12 mouse cellular contexts compared by ENCODE assay signal in genomic region chr14:30291389-30292134, GRCm38 (mm10).
DNase-seq lines count a peak whose midpoint lies in the region; ATAC-seq lines count a peak whose summit lies in the region.
"Had no signal": no experiment of that assay in that cellular context is flagged by ENCODE, and none has a peak within 500 bp of the region (broad histone marks: within the 10 kb centered on the region; RNA-seq: fewer than 3 reads in every experiment).

No protein-coding gene starts in this region.

- H3K27me3 ChIP-seq in intestine, embryonic 14.5 days (replicated peaks; ENCODE audit: control insufficient read depth, insufficient read depth, low read length) = no peaks in the 10 kb centered on the region
- no peaks in the 10 kb centered on the region for H3K27me3 ChIP-seq in intestine, embryonic 16.5 days (replicated peaks; ENCODE audit: control insufficient read depth, insufficient read depth, low read length)

- no peaks in the 10 kb centered on the region for H3K36me3 ChIP-seq in intestine, embryonic 14.5 days (ENCODE audit: control insufficient read depth, insufficient read depth, low read length)
- H3K36me3 ChIP-seq in intestine, embryonic 16.5 days (ENCODE audit: control insufficient read depth, insufficient read depth, low read length) = no peaks in the 10 kb centered on the region

- WGBS in intestine, embryonic 14.5 days = 56% methylated on average over 9 of the region's 9 CpGs
- 51% methylated on average over 9 of the region's 9 CpGs for WGBS in intestine, embryonic 16.5 days

- H3K4me1 ChIP-seq in intestine, embryonic 14.5 days (replicated peaks; ENCODE audit: control insufficient read depth, insufficient read depth, low read length) = peaks cover 11% of the 10 kb centered on the region; the same call in 1 of the 2 replicates
- H3K4me1 ChIP-seq in intestine, embryonic 16.5 days (ENCODE audit: control insufficient read depth, insufficient read depth, low read length) = no peaks in the 10 kb centered on the region

- no peaks in the 10 kb centered on the region for H3K9me3 ChIP-seq in intestine, embryonic 14.5 days (ENCODE audit: control insufficient read depth, low read length)
- no peaks in the 10 kb centered on the region for H3K9me3 ChIP-seq in intestine, embryonic 16.5 days (ENCODE audit: control insufficient read depth, low read length)

- no peak overlapping the region for H3K4me2 ChIP-seq in intestine, embryonic 14.5 days (ENCODE audit: low read length)
- H3K4me2 ChIP-seq in intestine, embryonic 16.5 days (ENCODE audit: low read depth, low read length) = no peak overlapping the region

- no peak overlapping the region for H3K27ac ChIP-seq in intestine, embryonic 14.5 days (ENCODE audit: low read depth)
- no peak overlapping the region for H3K27ac ChIP-seq in intestine, embryonic 16.5 days (ENCODE audit: low read length)

- no peak overlapping the region for H3K9ac ChIP-seq in intestine, embryonic 14.5 days (ENCODE audit: low read length)
- H3K9ac ChIP-seq in intestine, embryonic 16.5 days (ENCODE audit: low read depth, low read length) = no peak overlapping the region

- no peak for ATAC-seq in intestine, embryonic 14.5 days (replicated peaks; ENCODE audit: low FRiP score, low TSS enrichment, low read depth)
- ATAC-seq in intestine, embryonic 16.5 days = no peak

- no peak overlapping the region for H3K4me3 ChIP-seq in intestine, embryonic 14.5 days (ENCODE audit: low read depth, low read length)
- no peak overlapping the region for H3K4me3 ChIP-seq in intestine, embryonic 16.5 days (ENCODE audit: low read length)

- DNase-seq in intestine, embryonic 14.5 days (ENCODE audit: low spot score) = peak; percentile 50
- DNase-seq in CD4-positive, CD25-positive, alpha-beta regulatory T cell, adult 2 months (ENCODE audit: low read depth, low spot score) = peak; percentile 59
- peak; percentile 60 for DNase-seq in brain, adult 2 months (ENCODE audit: low read depth, low spot score)
- DNase-seq in spleen, postnatal 36 days (ENCODE audit: low spot score in 2 of 2) = peak; percentile 73 to 77
- no peak for DNase-seq in adrenal gland, adult 8-10 months
- DNase-seq in cerebellum, postnatal 25 days = no peak
- no peak for DNase-seq in kidney, adult 8-10 months
- DNase-seq: adrenal gland, postnatal 36 days; cerebellum, postnatal 10 days; kidney, adult 9 months; lung, adult 18-20 months had no signal

Comparison
In these comparisons a context has a peak if more than half of its experiments do, and no peak if none do; other contexts are left out.
1. DNase-seq: peak in intestine, embryonic 14.5 days (single experiment), CD4-positive, CD25-positive, alpha-beta regulatory T cell, adult 2 months (single experiment), brain, adult 2 months (single experiment) and spleen, postnatal 36 days (2 of 2); none in adrenal gland, adult 8-10 months (single experiment), cerebellum, postnatal 25 days (0 of 2) and kidney, adult 8-10 months (0 of 2).